Mouse (Mus musculus) ES-E14 (cell line): ENCODE measurements at regions not wholly inside any gene's neighbourhood (a gene's known extent, or its start where the extent isn't known, plus 50 kb on each side); places are given as distances from the start of the nearest gene placed in this dataset.

Experiments
- HCFC1 ChIP-seq: IDR thresholded peaks from 2 replicates; pipeline ENCODE4 v1.6.1; 2012; ENCODE audit warnings: low read length, inconsistent platforms, borderline replicate concordance; ENCODE audit not compliant: insufficient read depth
- MAFK ChIP-seq: IDR thresholded peaks from 2 replicates; pipeline ENCODE4 v1.6.1; 2014; ENCODE audit warnings: mild to moderate bottlenecking, low read depth, low read length, inconsistent platforms; ENCODE audit not compliant: insufficient read depth

- TF ChIP-seq HCFC1, result no peak
- no peak for TF ChIP-seq MAFK
These were observed 358.9 kb downstream of the Bcor start for GRCm38 (mm10) chrX:11801208-11801607.
